Mouse (Mus musculus) heart, embryonic 16.5 days (tissue): ENCODE data around the gene H2al1j. TPM values are rescaled to one million over a fixed set of nuclear protein-coding genes. Genes with fewer than 3 reads are reported as not detected.
"Not testable (repeated sequence)": the region's sequence is repeated elsewhere in the genome, so short reads cannot be mapped to it uniquely, and the experiment has no call there.

Experiments used
- ATAC-seq: fragments of 200-750 bp; cut with Nextera tagmentation; replicated peaks from 2 replicates; pipeline ENCODE4 v1.8.0; 2017; ENCODE audit warnings: moderate number of reproducible peaks; ENCODE audit not compliant: insufficient read depth, low FRiP score; ENCODE audit errors: extremely low read depth
- H3K27ac ChIP-seq: fragments of 300-500 bp; sonication (generic); 2 replicates; pipeline ENCODE4 v1.5.1; 2014; ENCODE audit warnings: mild to moderate bottlenecking, low read length, control low read depth, moderate library complexity
- H3K27me3 ChIP-seq: fragments of 300-500 bp; sonication (generic); 2 replicates; pipeline ENCODE4 v1.6.1; 2014; ENCODE audit warnings: low read length, mixed read lengths; ENCODE audit not compliant: control insufficient read depth, insufficient read depth
- H3K36me3 ChIP-seq: fragments of 300-500 bp; sonication (generic); 2 replicates; pipeline ENCODE4 v1.6.1; 2014; ENCODE audit not compliant: control insufficient read depth, insufficient read depth
- H3K4me1 ChIP-seq: fragments of 300-500 bp; sonication (generic); 2 replicates; pipeline ENCODE4 v1.6.1; 2014; ENCODE audit warnings: low read length, mixed read lengths; ENCODE audit not compliant: control insufficient read depth, insufficient read depth
- H3K4me2 ChIP-seq: fragments of 300-500 bp; sonication (generic); 2 replicates; pipeline ENCODE4 v1.6.1; 2014; ENCODE audit warnings: low read depth, mild to moderate bottlenecking, control low read depth, low read length
- H3K4me3 ChIP-seq: fragments of 300-500 bp; sonication (generic); 2 replicates; pipeline ENCODE4 v1.5.1; 2014; ENCODE audit warnings: mild to moderate bottlenecking, control low read depth, low read length
- H3K9ac ChIP-seq: fragments of 300-500 bp; sonication (generic); 2 replicates; pipeline ENCODE4 v1.6.1; 2014; ENCODE audit warnings: low read length, control low read depth
- H3K9me3 ChIP-seq: fragments of 300-500 bp; sonication (generic); replicated peaks from 2 replicates; pipeline ENCODE4 v1.6.1; 2016; ENCODE audit warnings: low read length; ENCODE audit not compliant: control insufficient read depth
- WGBS: fragments of 180-500 bp; shearing (Covaris S2); extraction: QIAGEN DNeasy Blood & Tissue Kit; methylation state at CpG from one replicate; pipeline ENCODE4 v1.1.7; 2014; 5-methylcytosine and 5-hydroxymethylcytosine counted together
- polyA plus RNA-seq: library from polyadenylated mRNA; unstranded; fragments of >200 nt; fragmentation: Nextera tagmentation; extraction: Ambion mirVana; gene quantifications from 2 replicates; pipeline ENCODE4 v1.2.1, GENCODE M21; 2015

H2al1j gene
- polyA plus RNA-seq: not detected in 2 replicates

GRCm38 (mm10) chrX:11327522-11327921 lies at the start of gene H2al1j:
Gene H2al1j, plus strand, starts transcription at chrX:11327822.
- H3K9me3 ChIP-seq, H3K27me3 ChIP-seq, ATAC-seq, H3K4me2 ChIP-seq, H3K36me3 ChIP-seq, H3K27ac ChIP-seq, H3K9ac ChIP-seq, H3K4me1 ChIP-seq, H3K4me3 ChIP-seq: not testable (repeated sequence)
- WGBS: 81% methylated on average over 2 of the region's 2 CpGs

- no peak overlapping the region for H3K4me3 ChIP-seq
- WGBS: 57% methylated on average over 2 of the region's 2 CpGs
- no peaks in the 10 kb centered on the region for H3K4me1 ChIP-seq
- H3K4me2 ChIP-seq: no peak overlapping the region
- no peak overlapping the region for H3K27ac ChIP-seq
- no peaks in the 10 kb centered on the region; the same call in 1 of the 2 replicates for H3K27me3 ChIP-seq
- no peaks in the 10 kb centered on the region for H3K36me3 ChIP-seq
- no peak overlapping the region for H3K9ac ChIP-seq
- H3K9me3 ChIP-seq: peaks cover 2% of the 10 kb centered on the region; the same call in 1 of the 2 replicates
- no peak for ATAC-seq
These were observed 46.9 kb upstream of the H2al1j start for GRCm38 (mm10) chrX:11280741-11281140.

- H3K36me3 ChIP-seq: no peaks in the 10 kb centered on the region
- H3K4me1 ChIP-seq: peaks cover 4% of the 10 kb centered on the region
- peak overlapping the region; percentile 18; the same call in 1 of the 2 replicates for H3K4me2 ChIP-seq
- no peak overlapping the region for H3K27ac ChIP-seq
- no peak overlapping the region for H3K9ac ChIP-seq
- no peak overlapping the region for H3K4me3 ChIP-seq
- H3K9me3 ChIP-seq: peaks cover 2% of the 10 kb centered on the region; the same call in 1 of the 2 replicates
- H3K27me3 ChIP-seq: peaks cover 17% of the 10 kb centered on the region
- WGBS: 35% methylated on average over 14 of the region's 14 CpGs
- peak; percentile 37; the same call in 1 of the 2 replicates for ATAC-seq
These were observed 39.2 kb upstream of the H2al1j start for GRCm38 (mm10) chrX:11288306-11288882.

- 68% methylated on average over 4 of the region's 4 CpGs for WGBS
- Histone ChIP-seq H3K9me3 (no peaks in the 10 kb centered on the region; the same call in 1 of the 2 replicates), H3K9ac (no peak overlapping the region), H3K27me3 (peaks cover 17% of the 10 kb centered on the region), H3K4me3 (no peak overlapping the region), H3K27ac (no peak overlapping the region), H3K36me3 (no peaks in the 10 kb centered on the region), H3K4me1 (peaks cover 4% of the 10 kb centered on the region), H3K4me2 (no peak overlapping the region)
- ATAC-seq: no peak
These were observed 38.4 kb upstream of the H2al1j start for GRCm38 (mm10) chrX:11289244-11289643.

GRCm38 (mm10) chrX:11298957-11299356 lies 28.7 kb upstream of the H2al1j start, which contains the start of gene H2al1a:
Gene H2al1a, plus strand, starts transcription at chrX:11299257.
- WGBS: no CpG with 5 or more reads among the region's 3 CpGs
- not testable (repeated sequence) for H3K27me3 ChIP-seq, H3K4me1 ChIP-seq, H3K9me3 ChIP-seq, H3K27ac ChIP-seq, H3K4me3 ChIP-seq, ATAC-seq, H3K9ac ChIP-seq, H3K4me2 ChIP-seq, H3K36me3 ChIP-seq

GRCm38 (mm10) chrX:11302132-11302531 lies 25.5 kb upstream of the H2al1j start, which contains the start of gene H2al1b:
Gene H2al1b, plus strand, starts transcription at chrX:11302432.
- H3K4me2 ChIP-seq, H3K4me3 ChIP-seq, H3K9me3 ChIP-seq, H3K27ac ChIP-seq, H3K4me1 ChIP-seq, ATAC-seq, H3K9ac ChIP-seq, H3K27me3 ChIP-seq, H3K36me3 ChIP-seq: not testable (repeated sequence)
- WGBS: 94% methylated on average over 1 of the region's 3 CpGs

- H3K4me2 ChIP-seq, H3K27me3 ChIP-seq, H3K9ac ChIP-seq, ATAC-seq, H3K27ac ChIP-seq, H3K36me3 ChIP-seq, H3K9me3 ChIP-seq, H3K4me3 ChIP-seq, H3K4me1 ChIP-seq: not testable (repeated sequence)
- WGBS: 96% methylated on average over 2 of the region's 6 CpGs
These were observed 22.3 kb upstream of the H2al1j start, which contains the start of gene H2al1c for GRCm38 (mm10) chrX:11305355-11305754. Gene H2al1c, plus strand, starts transcription at chrX:11305655.

GRCm38 (mm10) chrX:11308524-11308923 lies 19.1 kb upstream of the H2al1j start, which contains the start of gene H2al1d:
Gene H2al1d, plus strand, starts transcription at chrX:11308824.
- H3K4me3 ChIP-seq, H3K4me2 ChIP-seq, H3K9me3 ChIP-seq, H3K4me1 ChIP-seq, ATAC-seq, H3K36me3 ChIP-seq, H3K27ac ChIP-seq, H3K9ac ChIP-seq, H3K27me3 ChIP-seq: not testable (repeated sequence)
- WGBS: no CpG with 5 or more reads among the region's 6 CpGs

GRCm38 (mm10) chrX:11311634-11312033 lies 16.0 kb upstream of the H2al1j start, which contains the start of gene H2al1e:
Gene H2al1e, plus strand, starts transcription at chrX:11311934.
- H3K4me1 ChIP-seq, H3K36me3 ChIP-seq, H3K4me2 ChIP-seq, H3K9me3 ChIP-seq, H3K4me3 ChIP-seq, H3K9ac ChIP-seq, ATAC-seq, H3K27ac ChIP-seq, H3K27me3 ChIP-seq: not testable (repeated sequence)
- no CpG with 5 or more reads among the region's 3 CpGs for WGBS
